Mouse (Mus musculus): ENCODE data around the gene Rpl6. TPM values are rescaled to one million over a fixed set of nuclear protein-coding genes. Genes with fewer than 3 reads are reported as not detected.
"Not testable (repeated sequence)": the region's sequence is repeated elsewhere in the genome, so short reads cannot be mapped to it uniquely, and the experiment has no call there.

The Rpl6 gene
- polyA plus RNA-seq, 1 experiment from 2014 or later: 315 TPM

DNA sequence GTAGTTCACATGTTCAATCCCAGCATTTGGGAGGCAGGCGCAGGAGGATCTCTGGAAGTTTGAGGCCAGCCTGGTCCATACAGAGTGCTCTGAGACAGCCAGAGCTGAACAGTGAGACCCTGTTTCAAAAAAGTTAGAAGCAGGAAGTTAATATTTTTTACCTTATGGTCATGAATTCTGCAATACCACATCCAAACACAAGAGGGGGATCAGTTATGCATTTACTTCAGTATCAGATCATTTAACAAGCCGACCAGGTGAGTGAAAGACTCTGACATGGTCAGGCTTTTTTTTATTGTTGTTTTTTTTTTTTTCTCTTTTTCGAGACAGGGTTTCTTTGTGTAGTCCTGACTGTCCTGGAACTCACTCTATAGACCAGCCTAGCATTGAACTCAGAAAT is 2.5 kb upstream of the Rpl6 start:
- Histone ChIP-seq H3K4me1 (ENCODE audit: insufficient read depth) (peaks cover 26% of the 10 kb centered on the region), H3K27me3 (ENCODE audit: insufficient read depth, low read length) (no peaks in the 10 kb centered on the region), H3K9me3 (ENCODE audit: low read length) (no peaks in the 10 kb centered on the region), H3K9ac (replicated peaks) (no peak overlapping the region), H3K27ac (ENCODE audit: low read depth) (no peak overlapping the region), H3K4me3 (ENCODE audit: low read depth, low read length) (no peak overlapping the region), H3K36me3 (replicated peaks; ENCODE audit: insufficient read depth, low read length) (peaks cover 10% of the 10 kb centered on the region), H3K4me2 (ENCODE audit: low read depth, low read length) (no peak overlapping the region)
- 35% methylated on average over 3 of the region's 3 CpGs for WGBS (ENCODE audit: insufficient replicate concordance)
- no peak for DNase-seq
- no peak for TF ChIP-seq EP300 (IDR thresholded peaks at IDR 0.05; ENCODE audit: low read depth)
- peak; percentile 75 for TF ChIP-seq CTCF (IDR thresholded peaks at IDR 0.05; ENCODE audit: low read depth)
- no peak for ATAC-seq

DNA sequence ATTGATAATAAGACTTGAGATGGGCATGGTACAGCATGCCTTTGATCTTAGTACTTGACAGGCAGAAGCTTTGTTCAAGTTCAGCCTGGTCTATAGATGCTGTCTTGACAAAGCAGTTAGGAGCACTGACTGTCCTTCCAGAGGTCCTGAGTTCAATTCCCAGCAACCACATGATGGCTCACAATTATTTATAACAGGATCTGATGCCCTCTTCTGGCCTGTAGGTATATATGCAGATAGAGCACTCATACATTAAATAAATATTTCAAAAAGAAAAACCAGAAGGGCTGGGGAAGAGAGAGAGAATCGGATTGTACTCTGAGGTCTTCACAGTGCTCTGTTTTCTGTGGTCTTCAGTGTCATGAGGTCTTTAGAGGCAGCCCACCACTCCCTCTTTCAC is 1.8 kb upstream of the Rpl6 start:
- peaks cover 23% of the 10 kb centered on the region for H3K4me1 ChIP-seq (ENCODE audit: insufficient read depth)
- H3K4me2 ChIP-seq (ENCODE audit: low read depth, low read length): no peak overlapping the region
- 65% methylated on average over 1 of the region's 1 CpGs for WGBS (ENCODE audit: insufficient replicate concordance)
- no peaks in the 10 kb centered on the region for H3K27me3 ChIP-seq (ENCODE audit: insufficient read depth, low read length)
- ATAC-seq (no peak), DNase-seq (no peak)
- TF ChIP-seq EP300 (IDR thresholded peaks at IDR 0.05; ENCODE audit: low read depth) (no peak), CTCF (IDR thresholded peaks at IDR 0.05; ENCODE audit: low read depth) (peak; percentile 32; the same call in 1 of the 2 replicates)
- H3K27ac ChIP-seq (ENCODE audit: low read depth): no peak overlapping the region
- H3K9ac ChIP-seq (replicated peaks): no peak overlapping the region
- no peaks in the 10 kb centered on the region for H3K9me3 ChIP-seq (ENCODE audit: low read length)
- peaks cover 17% of the 10 kb centered on the region for H3K36me3 ChIP-seq (replicated peaks; ENCODE audit: insufficient read depth, low read length)
- H3K4me3 ChIP-seq (ENCODE audit: low read depth, low read length): no peak overlapping the region

DNA sequence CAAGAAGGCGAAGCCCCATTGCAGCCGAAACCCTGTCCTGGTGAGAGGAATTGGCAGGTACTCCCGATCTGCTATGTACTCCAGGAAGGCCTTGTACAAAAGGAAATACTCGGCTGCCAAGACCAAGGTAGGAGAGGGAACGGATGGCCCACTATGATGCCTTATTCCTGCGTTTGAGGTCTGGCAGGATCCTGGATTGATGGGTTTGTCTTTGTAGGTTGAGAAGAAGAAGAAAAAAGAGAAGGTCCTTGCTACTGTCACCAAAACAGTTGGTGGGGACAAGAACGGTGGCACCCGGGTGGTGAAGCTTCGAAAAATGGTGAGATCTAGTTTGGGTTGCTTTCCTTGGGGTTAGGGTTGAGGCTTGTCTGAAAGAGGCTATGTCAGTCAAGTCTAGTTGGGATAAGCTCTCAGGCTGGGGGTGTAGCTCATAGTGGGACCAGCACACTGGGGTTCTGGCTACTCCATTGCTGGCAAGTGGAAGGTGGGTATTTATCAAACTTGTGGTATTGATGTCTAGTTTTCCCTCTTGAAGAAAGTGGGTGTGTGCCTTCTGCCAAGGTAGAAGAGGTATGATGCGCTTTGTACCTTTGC is 1.4 kb downstream of the Rpl6 start:
- not testable (repeated sequence) for ATAC-seq; DNase-seq; H3K27me3 ChIP-seq (ENCODE audit: insufficient read depth, low read length); H3K9me3 ChIP-seq (ENCODE audit: low read length)
- H3K4me2 ChIP-seq (ENCODE audit: low read depth, low read length): peak overlapping the region; percentile 82
- 53% methylated on average over 7 of the region's 10 CpGs for WGBS (ENCODE audit: insufficient replicate concordance)
- H3K36me3 ChIP-seq (replicated peaks; ENCODE audit: insufficient read depth, low read length): peaks cover 47% of the 10 kb centered on the region
- peaks cover 21% of the 10 kb centered on the region for H3K4me1 ChIP-seq (ENCODE audit: insufficient read depth)
- H3K27ac ChIP-seq (ENCODE audit: low read depth): peak overlapping the region; percentile 2; the same call in 1 of the 2 replicates
- H3K9ac ChIP-seq (replicated peaks): peak overlapping the region; percentile 99
- H3K4me3 ChIP-seq (ENCODE audit: low read depth, low read length): peak overlapping the region; percentile 96

DNA sequence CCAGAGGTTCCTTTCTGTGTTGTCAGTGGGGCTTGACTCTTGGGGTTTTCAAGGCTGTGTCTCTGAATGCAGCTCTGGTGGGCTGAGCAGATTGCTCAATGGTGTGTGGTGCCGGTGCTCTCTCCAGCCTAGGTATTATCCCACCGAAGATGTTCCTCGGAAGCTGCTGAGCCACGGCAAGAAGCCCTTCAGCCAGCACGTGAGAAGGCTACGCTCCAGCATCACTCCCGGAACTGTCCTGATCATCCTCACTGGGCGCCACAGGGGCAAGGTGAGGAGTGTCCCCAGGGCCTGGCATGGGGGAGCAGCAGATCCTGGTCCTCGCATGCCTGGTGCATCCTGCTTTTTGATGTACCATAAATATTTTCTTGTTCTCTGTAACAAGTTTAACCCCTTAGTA is 2.3 kb downstream of the Rpl6 start:
- no peaks in the 10 kb centered on the region for H3K9me3 ChIP-seq (ENCODE audit: low read length)
- no peaks in the 10 kb centered on the region for H3K27me3 ChIP-seq (ENCODE audit: insufficient read depth, low read length)
- peak overlapping the region; percentile 96 for H3K4me3 ChIP-seq (ENCODE audit: low read depth, low read length)
- no peak for TF ChIP-seq EP300 (IDR thresholded peaks at IDR 0.05; ENCODE audit: low read depth)
- TF ChIP-seq CTCF (IDR thresholded peaks at IDR 0.05; ENCODE audit: low read depth): no peak
- peak overlapping the region; percentile 82 for H3K4me2 ChIP-seq (ENCODE audit: low read depth, low read length)
- DNase-seq (no peak), ATAC-seq (no peak)
- no peak overlapping the region for H3K27ac ChIP-seq (ENCODE audit: low read depth)
- H3K9ac ChIP-seq (replicated peaks): peak overlapping the region; percentile 99
- H3K4me1 ChIP-seq (ENCODE audit: insufficient read depth): peaks cover 21% of the 10 kb centered on the region
- 67% methylated on average over 9 of the region's 9 CpGs for WGBS (ENCODE audit: insufficient replicate concordance)
- peaks cover 57% of the 10 kb centered on the region for H3K36me3 ChIP-seq (replicated peaks; ENCODE audit: insufficient read depth, low read length)

DNA sequence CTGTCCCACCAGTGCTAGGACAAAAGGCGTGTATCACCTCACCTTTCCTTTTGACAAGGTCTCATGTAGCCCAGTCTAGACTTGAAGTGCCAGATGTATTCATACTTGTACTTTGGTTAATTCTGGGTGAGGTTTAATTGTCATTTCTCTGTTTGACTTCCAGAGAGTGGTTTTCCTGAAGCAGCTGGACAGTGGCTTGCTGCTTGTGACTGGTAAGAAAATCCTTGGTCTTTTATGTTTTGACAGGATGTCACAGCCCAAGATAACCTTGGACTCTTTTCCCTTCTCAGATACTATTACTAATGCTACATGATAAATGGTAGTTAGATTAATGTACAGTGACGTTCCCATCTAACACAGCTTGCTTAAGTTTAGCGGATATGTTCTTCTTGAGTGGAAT is 2.7 kb downstream of the Rpl6 start:
- no peaks in the 10 kb centered on the region for H3K27me3 ChIP-seq (ENCODE audit: insufficient read depth, low read length)
- 79% methylated on average over 3 of the region's 3 CpGs for WGBS (ENCODE audit: insufficient replicate concordance)
- TF ChIP-seq CTCF (IDR thresholded peaks at IDR 0.05; ENCODE audit: low read depth) (no peak), EP300 (IDR thresholded peaks at IDR 0.05; ENCODE audit: low read depth) (no peak)
- peaks cover 21% of the 10 kb centered on the region for H3K4me1 ChIP-seq (ENCODE audit: insufficient read depth)
- DNase-seq (no peak), ATAC-seq (no peak)
- no peak overlapping the region for H3K27ac ChIP-seq (ENCODE audit: low read depth)
- peaks cover 61% of the 10 kb centered on the region for H3K36me3 ChIP-seq (replicated peaks; ENCODE audit: insufficient read depth, low read length)
- H3K4me3 ChIP-seq (ENCODE audit: low read depth, low read length): 0 out of 2 replicates have a peak overlapping the region, but pooled peaks have one; percentile 96
- peak overlapping the region; percentile 82; the same call in 1 of the 2 replicates for H3K4me2 ChIP-seq (ENCODE audit: low read depth, low read length)
- peak overlapping the region; percentile 99 for H3K9ac ChIP-seq (replicated peaks)
- no peaks in the 10 kb centered on the region for H3K9me3 ChIP-seq (ENCODE audit: low read length)

DNA sequence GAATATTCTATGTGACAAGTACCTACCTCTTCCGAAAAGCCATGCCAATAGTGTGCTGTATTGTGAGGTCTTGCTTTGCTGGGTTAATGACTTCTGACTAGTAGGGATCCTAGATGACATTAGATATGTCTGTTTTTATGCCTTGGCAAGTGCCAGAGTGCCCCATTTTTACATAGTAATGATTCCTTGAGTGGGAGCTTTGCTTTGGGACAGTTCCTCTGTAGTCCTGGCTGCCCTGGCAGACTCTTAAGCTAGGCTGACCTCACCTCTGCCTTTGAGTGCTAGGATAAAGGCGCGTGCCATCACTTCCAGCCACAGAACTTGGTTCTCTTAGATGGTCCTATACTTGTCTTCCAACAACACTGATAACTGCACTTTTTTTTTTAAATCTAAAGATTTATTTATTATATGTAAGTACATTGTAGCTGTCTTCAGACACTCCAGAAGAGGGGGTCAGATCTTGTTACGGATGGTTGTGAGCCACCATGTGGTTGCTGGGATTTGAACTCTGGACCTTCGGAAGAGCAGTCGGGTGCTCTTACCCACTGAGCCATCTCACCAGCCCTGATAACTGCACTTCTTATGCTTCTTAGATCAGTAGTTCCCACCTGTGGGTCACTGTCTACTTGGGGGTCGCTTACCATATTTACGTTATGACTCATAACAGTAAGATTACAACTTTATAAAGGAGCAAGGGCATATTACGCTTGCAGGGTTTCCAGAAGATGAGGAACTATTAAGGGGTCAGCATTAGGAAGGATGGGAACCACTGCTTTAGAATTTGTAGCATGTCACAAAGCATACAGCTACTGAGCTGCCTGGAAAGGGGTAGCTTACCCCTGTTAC is 5.7 kb downstream of the Rpl6 start:
- DNase-seq (no peak), ATAC-seq (no peak)
- Histone ChIP-seq H3K27ac (ENCODE audit: low read depth) (no peak overlapping the region), H3K4me3 (ENCODE audit: low read depth, low read length) (no peak overlapping the region), H3K9ac (replicated peaks) (no peak overlapping the region), H3K4me2 (ENCODE audit: low read depth, low read length) (no peak overlapping the region), H3K36me3 (replicated peaks; ENCODE audit: insufficient read depth, low read length) (peaks cover 66% of the 10 kb centered on the region), H3K4me1 (ENCODE audit: insufficient read depth) (peaks cover 21% of the 10 kb centered on the region), H3K27me3 (ENCODE audit: insufficient read depth, low read length) (no peaks in the 10 kb centered on the region), H3K9me3 (ENCODE audit: low read length) (no peaks in the 10 kb centered on the region)
- TF ChIP-seq EP300 (IDR thresholded peaks at IDR 0.05; ENCODE audit: low read depth) (no peak), CTCF (IDR thresholded peaks at IDR 0.05; ENCODE audit: low read depth) (no peak)
- 85% methylated on average over 9 of the region's 9 CpGs for WGBS (ENCODE audit: insufficient replicate concordance)
